Mouse (Mus musculus) activated CD4-positive, CD25-positive, alpha-beta regulatory T cell, adult 4 months (primary cell): Measurements from ENCODE around the gene Rsph1. TPM values are rescaled to one million over a fixed set of nuclear protein-coding genes. Genes with fewer than 3 reads are reported as not detected.

Experiments
- polyA plus RNA-seq, 2 experiments: library from polyadenylated mRNA; unstranded; fragments of 100-300 nt; shearing (Covaris generic); gene quantifications; one replicate each; pipeline ENCODE4 v1.2.1; 2017

Rsph1 gene
- polyA plus RNA-seq, 2 experiments from 2014 or later: 0.86 to 2.7 TPM

Other genes starting within 250 kb of the Rsph1 start
- 100 to 1,000 TPM; 104 to 116 TPM for gene Abcg1, start 219.7 kb downstream of the Rsph1 start, polyA plus RNA-seq
- not detected for gene Tff3, start 147.7 kb downstream of the Rsph1 start, polyA plus RNA-seq
- not detected for gene Tff2, start 133.1 kb downstream of the Rsph1 start, polyA plus RNA-seq
- under 1 TPM in 1 of 2 experiments, not detected in 1; 0.89 TPM for gene Tff1, start 112.1 kb downstream of the Rsph1 start, polyA plus RNA-seq
- gene Tmprss3, start 78.4 kb downstream of the Rsph1 start, polyA plus RNA-seq: 1 to 10 TPM; 1.5 to 2.1 TPM
- 100 to 1,000 TPM; 235 to 244 TPM for gene Ubash3a, start 69.5 kb downstream of the Rsph1 start, polyA plus RNA-seq
- 10 to 100 TPM; 20.5 to 26.2 TPM for gene Slc37a1, start 9.4 kb upstream of the Rsph1 start, polyA plus RNA-seq
- 1 to 10 TPM in 1 of 2 experiments, not detected in 1; 1.4 TPM for gene Pde9a, start 108.8 kb upstream of the Rsph1 start, polyA plus RNA-seq
- 10 to 100 TPM; 14.4 to 16.2 TPM for gene Wdr4, start 242.6 kb upstream of the Rsph1 start, polyA plus RNA-seq
- 100 to 1,000 TPM; 248 to 290 TPM for gene Ndufv3, start 242.7 kb upstream of the Rsph1 start, polyA plus RNA-seq